Mouse (Mus musculus): ENCODE data around the gene Neurl1a. TPM values are rescaled to one million over a fixed set of nuclear protein-coding genes. Genes with fewer than 3 reads are reported as not detected.

Gene Neurl1a
- polyA plus RNA-seq, 1 experiment from 2014 or later: 8.0 TPM

DNA sequence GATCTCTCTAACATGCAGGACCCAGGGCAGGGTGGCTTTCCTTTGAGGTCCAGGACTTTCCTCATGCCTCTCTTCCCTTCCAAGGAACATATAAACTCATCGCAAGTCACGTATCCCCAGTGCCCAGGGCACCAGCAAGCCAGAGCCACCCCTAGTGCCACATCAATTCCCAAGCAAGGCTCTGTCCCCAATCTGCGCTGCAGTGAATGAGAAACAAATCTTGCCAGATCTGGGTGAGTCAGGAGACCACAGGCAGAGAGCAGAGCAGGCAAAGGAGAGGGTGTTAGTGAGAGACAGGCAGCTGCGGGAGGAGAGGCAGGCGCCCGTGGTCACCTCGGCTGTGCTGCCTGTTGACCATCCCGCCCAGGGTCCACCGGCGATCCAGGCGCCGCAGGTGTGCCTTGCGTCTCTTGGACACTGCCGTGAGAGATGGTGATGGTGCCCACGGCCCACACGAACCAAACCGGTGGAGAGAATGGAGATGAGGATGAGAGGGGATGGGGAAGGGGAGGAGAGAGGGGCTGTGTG, 104.1 kb downstream of the Neurl1a start:
- H3K9me3 ChIP-seq (ENCODE audit: low read depth, low read length): no peaks in the 10 kb centered on the region
- no peaks in the 10 kb centered on the region for H3K27me3 ChIP-seq (ENCODE audit: insufficient read depth, low read length)
- no peak overlapping the region for H3K4me3 ChIP-seq (ENCODE audit: low read depth, low read length)
- DNase-seq: no peak
- WGBS: 91% methylated on average over 17 of the region's 17 CpGs
- no peak for ATAC-seq (ENCODE audit: insufficient read depth)
- no peak overlapping the region for H3K27ac ChIP-seq (ENCODE audit: low read depth)
- no peaks in the 10 kb centered on the region; the same call in 1 of the 2 replicates for H3K4me1 ChIP-seq (ENCODE audit: insufficient read depth)
- no peak for TF ChIP-seq CTCF (IDR thresholded peaks at IDR 0.05; ENCODE audit: low read depth)
- peaks cover 87% of the 10 kb centered on the region for H3K36me3 ChIP-seq (ENCODE audit: insufficient read depth)
- no peak overlapping the region for H3K4me2 ChIP-seq
- H3K9ac ChIP-seq: no peak overlapping the region

DNA sequence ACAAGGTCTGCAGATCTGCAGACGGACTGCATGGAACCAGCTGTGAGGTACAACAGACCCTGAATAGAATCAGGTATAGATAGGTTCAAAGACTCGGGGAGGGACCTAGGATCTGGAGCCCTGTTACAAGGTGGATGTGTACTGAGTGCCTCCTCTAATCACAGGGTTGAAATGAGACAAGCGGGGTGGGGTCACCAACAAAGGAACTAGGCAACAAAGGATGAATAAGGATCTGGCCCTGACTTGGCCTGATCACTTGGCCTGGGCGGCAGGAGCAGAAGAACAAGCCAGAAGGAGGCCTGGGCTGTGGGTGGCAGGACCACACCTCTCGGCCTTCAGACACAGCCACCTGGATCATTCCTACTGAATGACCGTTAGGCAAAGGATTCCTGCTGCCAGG, 107.0 kb downstream of the Neurl1a start:
- Histone ChIP-seq H3K4me1 (ENCODE audit: insufficient read depth) (no peaks in the 10 kb centered on the region; the same call in 1 of the 2 replicates), H3K27me3 (ENCODE audit: insufficient read depth, low read length) (no peaks in the 10 kb centered on the region), H3K36me3 (ENCODE audit: insufficient read depth) (peaks cover 85% of the 10 kb centered on the region), H3K9me3 (ENCODE audit: low read depth, low read length) (no peaks in the 10 kb centered on the region), H3K27ac (ENCODE audit: low read depth) (no peak overlapping the region), H3K9ac (no peak overlapping the region), H3K4me2 (no peak overlapping the region), H3K4me3 (ENCODE audit: low read depth, low read length) (no peak overlapping the region)
- WGBS: 93% methylated on average over 6 of the region's 6 CpGs
- DNase-seq (no peak), ATAC-seq (ENCODE audit: insufficient read depth) (no peak)
- TF ChIP-seq CTCF (IDR thresholded peaks at IDR 0.05; ENCODE audit: low read depth): no peak

DNA sequence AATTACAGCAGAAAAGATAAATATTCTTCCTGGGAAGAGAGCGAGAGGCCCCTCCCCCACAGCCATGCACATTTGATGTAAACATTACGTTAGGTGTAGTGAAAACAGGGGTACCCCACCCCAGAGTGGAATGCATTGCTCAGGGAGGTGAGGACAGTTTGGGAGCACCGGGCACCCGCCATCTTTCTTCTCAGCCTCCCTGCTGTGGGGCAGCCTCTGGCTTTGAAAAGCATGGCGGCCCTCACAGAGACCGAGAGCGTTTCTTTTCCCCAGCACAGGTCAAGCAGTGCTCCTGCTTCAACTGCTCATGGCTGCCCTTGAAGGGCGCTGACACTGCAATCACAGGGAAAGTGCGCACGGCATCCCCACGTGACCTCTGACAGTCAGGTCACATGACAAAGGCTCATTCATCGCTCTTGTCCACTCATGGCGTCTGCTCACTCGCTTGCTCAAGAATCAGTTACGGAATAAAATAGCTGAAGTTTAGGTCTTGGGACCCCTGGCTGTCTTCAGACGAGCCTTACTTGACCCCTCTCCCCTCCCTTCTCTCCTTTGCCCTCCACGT, 108.3 kb downstream of the Neurl1a start:
- ATAC-seq (ENCODE audit: insufficient read depth): no peak
- no peak for TF ChIP-seq CTCF (IDR thresholded peaks at IDR 0.05; ENCODE audit: low read depth)
- no peak overlapping the region for H3K27ac ChIP-seq (ENCODE audit: low read depth)
- no peaks in the 10 kb centered on the region for H3K9me3 ChIP-seq (ENCODE audit: low read depth, low read length)
- no peak overlapping the region for H3K9ac ChIP-seq
- 68% methylated on average over 17 of the region's 17 CpGs for WGBS
- no peaks in the 10 kb centered on the region for H3K27me3 ChIP-seq (ENCODE audit: insufficient read depth, low read length)
- peaks cover 72% of the 10 kb centered on the region for H3K36me3 ChIP-seq (ENCODE audit: insufficient read depth)
- H3K4me1 ChIP-seq (ENCODE audit: insufficient read depth): peaks cover 9% of the 10 kb centered on the region
- no peak overlapping the region for H3K4me2 ChIP-seq
- H3K4me3 ChIP-seq (ENCODE audit: low read depth, low read length): no peak overlapping the region
- DNase-seq: no peak

DNA sequence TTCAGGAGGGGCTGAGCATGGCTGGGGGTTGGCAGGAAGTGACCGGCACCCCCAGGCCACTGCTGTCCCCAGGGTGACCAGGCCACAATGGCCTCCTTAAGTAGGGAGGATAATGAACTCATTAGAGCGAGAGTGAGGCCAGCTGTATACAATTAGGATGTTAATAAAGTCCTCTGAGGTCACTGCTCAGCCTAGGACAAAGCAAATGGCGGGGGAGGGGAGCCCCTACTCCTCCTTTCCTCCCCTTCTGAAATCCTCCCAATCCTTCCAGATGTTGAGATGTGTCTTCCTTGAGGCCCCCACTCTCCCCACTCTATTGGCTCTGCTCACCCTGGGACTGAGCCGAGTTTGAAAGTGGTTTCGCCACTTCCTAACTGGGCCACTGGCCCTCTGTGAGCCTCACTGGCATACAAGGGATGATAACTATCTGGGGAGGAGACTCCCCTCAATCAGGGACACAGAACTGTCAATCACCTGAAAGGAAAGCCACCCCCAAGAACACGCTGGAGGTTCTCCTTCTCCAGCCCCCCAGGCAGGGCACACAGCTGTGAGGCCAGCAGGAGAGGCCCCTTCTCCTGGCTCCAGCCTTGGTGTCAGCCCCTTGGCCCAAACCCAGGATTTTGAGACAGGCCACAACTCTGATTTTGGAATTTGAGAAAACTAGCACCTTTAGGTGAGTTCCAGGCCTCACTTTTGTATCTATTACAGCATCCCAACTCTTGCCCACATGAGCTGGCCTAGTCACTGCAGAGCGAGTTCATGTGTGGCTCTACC, 112.9 kb downstream of the Neurl1a start:
- H3K4me2 ChIP-seq: peak overlapping the region; percentile 15; the same call in 1 of the 2 replicates
- no peaks in the 10 kb centered on the region for H3K9me3 ChIP-seq (ENCODE audit: low read depth, low read length)
- no peak for TF ChIP-seq CTCF (IDR thresholded peaks at IDR 0.05; ENCODE audit: low read depth)
- WGBS: 43% methylated on average over 7 of the region's 7 CpGs
- H3K36me3 ChIP-seq (ENCODE audit: insufficient read depth): peaks cover 46% of the 10 kb centered on the region
- ATAC-seq (ENCODE audit: insufficient read depth) (peak; percentile 65), DNase-seq (peak; percentile 67)
- peak overlapping the region; percentile 84 for H3K27ac ChIP-seq (ENCODE audit: low read depth)
- no peaks in the 10 kb centered on the region for H3K27me3 ChIP-seq (ENCODE audit: insufficient read depth, low read length)
- H3K4me1 ChIP-seq (ENCODE audit: insufficient read depth): peaks cover 12% of the 10 kb centered on the region
- H3K9ac ChIP-seq: peak overlapping the region; percentile 20; the same call in 1 of the 2 replicates
- H3K4me3 ChIP-seq (ENCODE audit: low read depth, low read length): no peak overlapping the region

DNA sequence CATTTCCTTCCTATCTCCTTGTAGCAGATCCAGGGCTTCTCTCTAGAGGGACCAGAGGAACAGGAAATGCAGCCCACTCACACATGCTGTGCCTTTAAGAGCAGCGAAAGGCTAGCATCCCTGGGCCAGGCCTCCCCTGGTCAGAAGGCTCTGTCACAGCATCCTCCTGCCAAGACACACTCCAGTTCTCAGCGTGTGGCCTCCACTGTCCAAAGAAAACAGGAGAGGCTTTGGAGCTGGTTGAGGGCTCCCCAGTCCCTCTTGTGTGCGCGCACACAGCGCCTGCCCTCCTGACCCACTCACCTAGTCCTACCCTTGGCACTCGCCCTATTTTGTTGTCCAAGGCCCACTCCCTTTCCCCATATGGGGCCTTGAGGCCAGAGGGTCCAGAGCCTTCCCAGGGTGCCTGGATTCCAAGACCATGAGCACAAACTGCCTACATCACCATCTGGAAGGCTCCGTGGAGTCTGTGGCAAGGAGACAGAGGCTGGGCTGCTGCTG, 113.9 kb downstream of the Neurl1a start:
- DNase-seq (peak; percentile 66), ATAC-seq (ENCODE audit: insufficient read depth) (peak; percentile 41)
- 39% methylated on average over 7 of the region's 7 CpGs for WGBS
- peaks cover 44% of the 10 kb centered on the region for H3K36me3 ChIP-seq (ENCODE audit: insufficient read depth)
- no peak overlapping the region for H3K4me3 ChIP-seq (ENCODE audit: low read depth, low read length)
- no peaks in the 10 kb centered on the region for H3K27me3 ChIP-seq (ENCODE audit: insufficient read depth, low read length)
- no peak for TF ChIP-seq CTCF (IDR thresholded peaks at IDR 0.05; ENCODE audit: low read depth)
- H3K4me1 ChIP-seq (ENCODE audit: insufficient read depth): peaks cover 12% of the 10 kb centered on the region
- no peaks in the 10 kb centered on the region for H3K9me3 ChIP-seq (ENCODE audit: low read depth, low read length)
- H3K4me2 ChIP-seq: no peak overlapping the region
- H3K9ac ChIP-seq: 0 out of 2 replicates have a peak overlapping the region, but pooled peaks have one; percentile 20
- peak overlapping the region; percentile 84 for H3K27ac ChIP-seq (ENCODE audit: low read depth)

DNA sequence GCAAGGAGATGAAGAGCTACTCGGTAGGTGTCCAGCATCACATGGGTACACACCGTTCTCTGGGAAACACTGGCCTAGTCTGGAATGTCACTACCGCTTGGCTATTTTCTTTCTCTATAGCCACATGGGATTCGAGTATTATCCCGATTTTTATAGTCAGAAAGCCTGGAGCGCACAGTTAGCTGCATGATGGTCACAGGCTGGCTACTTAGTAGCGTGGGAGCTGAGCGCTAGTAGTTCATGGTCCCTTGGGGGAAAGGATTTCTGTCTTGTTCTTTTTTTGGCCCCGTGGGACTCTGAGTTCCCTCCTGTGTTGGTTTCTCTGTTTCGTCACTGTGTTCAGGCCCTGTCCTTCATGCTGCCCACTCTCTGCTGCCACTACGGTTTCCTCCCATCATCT, 119.5 kb downstream of the Neurl1a start:
- H3K36me3 ChIP-seq (ENCODE audit: insufficient read depth): peaks cover 51% of the 10 kb centered on the region
- H3K27ac ChIP-seq (ENCODE audit: low read depth): no peak overlapping the region
- ATAC-seq (ENCODE audit: insufficient read depth) (no peak), DNase-seq (no peak)
- H3K9me3 ChIP-seq (ENCODE audit: low read depth, low read length): no peaks in the 10 kb centered on the region
- no peak overlapping the region for H3K4me2 ChIP-seq
- 83% methylated on average over 11 of the region's 11 CpGs for WGBS
- H3K27me3 ChIP-seq (ENCODE audit: insufficient read depth, low read length): no peaks in the 10 kb centered on the region
- no peak overlapping the region for H3K9ac ChIP-seq
- TF ChIP-seq CTCF (IDR thresholded peaks at IDR 0.05; ENCODE audit: low read depth): no peak
- H3K4me3 ChIP-seq (ENCODE audit: low read depth, low read length): no peak overlapping the region
- H3K4me1 ChIP-seq (ENCODE audit: insufficient read depth): peaks cover 29% of the 10 kb centered on the region

Data from lung, embryonic 14.5 days (tissue).